Mouse (Mus musculus) cerebellum, adult 11 months (tissue): ENCODE measurements around the gene Tmem185a.
"Not testable (repeated sequence)": the region's sequence is repeated elsewhere in the genome, so short reads cannot be mapped to it uniquely, and the experiment has no call there.

Experiments
- DNase-seq: peaks from one replicate; pipeline ENCODE4 v3.0.0; 2022

Gene Tmem185a

DNA sequence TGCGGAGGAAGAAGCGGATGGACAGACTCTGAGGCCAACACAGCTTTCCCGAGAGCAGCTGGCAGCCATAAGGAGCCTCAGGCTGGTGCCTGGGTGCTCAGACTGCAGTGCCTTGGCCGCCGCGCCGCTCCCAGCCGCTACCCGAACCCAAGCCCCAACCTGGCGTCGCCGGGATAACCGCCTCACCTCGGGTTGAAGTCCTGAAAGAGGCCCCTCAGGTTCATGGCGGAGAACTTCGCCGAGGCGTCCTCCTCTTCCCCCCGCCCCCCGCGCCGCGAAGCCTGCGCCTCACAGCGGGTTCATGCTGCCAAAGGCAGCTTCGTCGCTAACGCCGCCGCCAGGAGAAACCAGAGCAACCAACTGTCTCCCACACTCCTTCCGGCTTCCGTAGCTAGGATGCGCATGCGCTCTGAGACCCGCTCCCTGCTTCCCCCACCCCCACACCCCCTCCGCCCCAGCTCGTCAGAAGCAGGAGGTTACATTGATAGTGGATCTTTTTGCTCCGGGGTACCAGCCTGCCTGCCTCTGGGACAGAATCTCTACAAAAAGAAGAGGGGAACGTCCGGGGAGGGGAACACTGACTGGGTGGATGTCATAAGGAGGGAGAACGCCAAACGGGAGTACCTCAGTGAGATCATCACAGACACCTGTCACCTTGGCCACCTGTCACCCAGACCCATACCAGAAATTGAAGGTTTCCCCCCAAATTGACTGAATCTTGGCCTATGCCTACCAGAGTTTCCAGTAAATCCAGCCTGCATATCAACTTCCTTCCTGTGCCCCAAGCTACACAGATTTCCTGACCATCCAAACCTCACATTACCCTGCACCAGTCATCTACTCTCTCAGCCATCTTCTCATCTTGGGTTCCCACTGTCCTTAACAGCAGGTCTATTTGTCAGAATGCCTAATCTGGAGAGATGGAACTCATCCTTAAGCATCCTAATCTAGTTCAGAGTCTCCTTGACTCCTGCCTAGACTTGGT is at the start of gene Tmem185a:
Gene Tmem185a (minus strand): TSS at position 389 of the 985 bp plus-strand sequence.
- peak; percentile 81 for DNase-seq

GRCm38 (mm10) chrX:70514413-70514812 is 37.4 kb upstream of the Tmem185a start:
- DNase-seq: not testable (repeated sequence)

DNA sequence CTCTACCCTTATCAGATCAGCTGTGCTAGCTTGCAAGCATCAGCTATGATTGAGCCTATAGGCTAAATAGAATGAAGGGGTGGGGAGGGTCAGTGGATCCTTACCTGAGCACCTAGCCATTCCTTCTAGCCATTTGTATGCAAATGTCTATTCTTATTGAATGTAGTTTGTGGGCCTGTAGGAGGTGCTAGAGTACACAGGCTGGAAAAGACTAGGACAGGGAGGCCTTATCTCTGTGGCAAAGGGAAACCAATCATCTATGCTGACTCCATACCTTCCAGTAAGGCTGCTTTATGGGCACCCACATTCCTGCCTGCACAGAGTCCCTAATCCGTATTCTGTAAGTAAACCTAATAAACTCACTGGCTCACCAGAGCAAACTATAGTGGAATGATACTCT is 10.3 kb upstream of the Tmem185a start:
- not testable (repeated sequence) for DNase-seq

GRCm38 (mm10) chrX:70482154-70482553 is 5.2 kb upstream of the Tmem185a start:
- no peak for DNase-seq

- no peak for DNase-seq
These were observed 1.7 kb upstream of the Tmem185a start for GRCm38 (mm10) chrX:70478701-70479100.

- DNase-seq: no peak
These were observed 1.7 kb downstream of the Tmem185a start for GRCm38 (mm10) chrX:70475215-70475765.

GRCm38 (mm10) chrX:70466897-70467296 is 10.1 kb downstream of the Tmem185a start:
- DNase-seq: no peak

- DNase-seq: no peak
These were observed 11.5 kb downstream of the Tmem185a start for GRCm38 (mm10) chrX:70465489-70465888.

DNA sequence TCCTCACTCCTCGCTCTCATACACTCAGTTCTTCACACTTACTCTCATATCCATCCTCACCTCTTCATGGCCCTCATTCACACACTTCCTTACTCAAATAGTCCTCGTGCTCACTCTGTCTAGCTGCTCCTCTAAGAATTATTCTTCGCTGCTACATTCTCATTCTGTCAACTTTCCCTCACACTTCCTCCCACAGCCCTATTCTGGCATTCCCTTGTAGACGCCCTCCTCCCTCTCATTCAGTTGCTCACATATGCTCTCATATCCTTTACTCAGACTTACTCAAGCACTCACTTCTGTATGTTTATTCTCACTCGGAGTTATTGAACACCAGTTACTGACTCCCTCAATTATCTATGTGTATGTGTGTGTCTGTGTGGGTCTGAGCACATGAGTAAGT is 13.4 kb downstream of the Tmem185a start:
- DNase-seq: no peak

DNA sequence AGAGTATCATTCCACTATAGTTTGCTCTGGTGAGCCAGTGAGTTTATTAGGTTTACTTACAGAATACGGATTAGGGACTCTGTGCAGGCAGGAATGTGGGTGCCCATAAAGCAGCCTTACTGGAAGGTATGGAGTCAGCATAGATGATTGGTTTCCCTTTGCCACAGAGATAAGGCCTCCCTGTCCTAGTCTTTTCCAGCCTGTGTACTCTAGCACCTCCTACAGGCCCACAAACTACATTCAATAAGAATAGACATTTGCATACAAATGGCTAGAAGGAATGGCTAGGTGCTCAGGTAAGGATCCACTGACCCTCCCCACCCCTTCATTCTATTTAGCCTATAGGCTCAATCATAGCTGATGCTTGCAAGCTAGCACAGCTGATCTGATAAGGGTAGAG is 24.6 kb downstream of the Tmem185a start:
- not testable (repeated sequence) for DNase-seq

GRCm38 (mm10) chrX:70425473-70425872 is 51.5 kb downstream of the Tmem185a start:
- not testable (repeated sequence) for DNase-seq
